Mouse (Mus musculus) midbrain, postnatal 0 days (tissue): Measurements from ENCODE around the gene Fam107a. TPM values are rescaled to one million over a fixed set of nuclear protein-coding genes. Genes with fewer than 3 reads are reported as not detected.

ENCODE experiments used
- ATAC-seq: fragments of 200-750 bp; cut with Nextera tagmentation; 2 replicates; pipeline ENCODE4 v1.8.0; 2017; ENCODE audit warnings: moderate number of reproducible peaks, mild to moderate bottlenecking, moderate TSS enrichment, moderate library complexity; ENCODE audit not compliant: low FRiP score
- DNase-seq: peaks from one replicate; pipeline ENCODE4 v3.0.0-alpha.2; 2015; ENCODE audit warnings: low spot score
- H3K27ac ChIP-seq: fragments of 300-500 bp; sonication (generic); 2 replicates; pipeline ENCODE4 v1.5.1; 2014; ENCODE audit warnings: low read depth, mild to moderate bottlenecking, low read length, mixed read lengths
- H3K27me3 ChIP-seq: fragments of 300-500 bp; sonication (generic); 2 replicates; pipeline ENCODE4 v1.6.1; 2014; ENCODE audit warnings: low read length, control low read depth, mixed read lengths; ENCODE audit not compliant: insufficient read depth
- H3K36me3 ChIP-seq: fragments of 300-500 bp; sonication (generic); 2 replicates; pipeline ENCODE4 v1.6.1; 2014; ENCODE audit warnings: low read length, control low read depth, mixed read lengths; ENCODE audit not compliant: insufficient read depth
- H3K4me1 ChIP-seq: fragments of 300-500 bp; sonication (generic); 2 replicates; pipeline ENCODE4 v1.6.1; 2014; ENCODE audit warnings: mild to moderate bottlenecking, control low read depth, antibody characterized with exemption, low read length, mixed read lengths; ENCODE audit not compliant: insufficient read depth
- H3K4me2 ChIP-seq: fragments of 300-500 bp; sonication (generic); 2 replicates; pipeline ENCODE4 v1.6.1; 2014; ENCODE audit warnings: low read depth, mild to moderate bottlenecking, low read length, mixed read lengths; ENCODE audit not compliant: poor library complexity, severe bottlenecking
- H3K4me3 ChIP-seq: fragments of 300-500 bp; sonication (generic); 2 replicates; pipeline ENCODE4 v1.5.1; 2014; ENCODE audit warnings: low read depth, mild to moderate bottlenecking, low read length, moderate library complexity
- H3K9ac ChIP-seq: fragments of 300-500 bp; sonication (generic); replicated peaks from 2 replicates; pipeline ENCODE4 v1.6.1; 2014; ENCODE audit warnings: mild to moderate bottlenecking, low read length, moderate library complexity, mixed read lengths; ENCODE audit not compliant: poor library complexity, severe bottlenecking
- H3K9me3 ChIP-seq: fragments of 300-500 bp; sonication (generic); 2 replicates; pipeline ENCODE4 v1.6.1; 2016; ENCODE audit warnings: low read length, control low read depth
- CTCF ChIP-seq: IDR thresholded peaks from 2 replicates; pipeline ENCODE4 v1.5.1; 2016; ENCODE audit warnings: antibody characterized with exemption, mild to moderate bottlenecking
- WGBS: fragments of 180-500 bp; shearing (Covaris S2); extraction: QIAGEN DNeasy Blood & Tissue Kit; methylation state at CpG from one replicate; pipeline ENCODE4 v1.1.7; 2014; 5-methylcytosine and 5-hydroxymethylcytosine counted together
- polyA plus RNA-seq: library from polyadenylated mRNA; unstranded; fragments of >200 nt; fragmentation: Nextera tagmentation; extraction: Ambion mirVana; gene quantifications from 2 replicates; pipeline ENCODE4 v1.2.1, GENCODE M21; 2015
- total RNA-seq: library from RNA; depleted of rRNA; stranded (reverse); fragments of >200 nt; gene quantifications from 2 replicates; pipeline ENCODE4 v1.2.3, GENCODE M21; 2014

The Fam107a gene
- total and polyA plus RNA-seq, 2 experiments from 2014 or later: 1.4 to 14.6 TPM

DNA sequence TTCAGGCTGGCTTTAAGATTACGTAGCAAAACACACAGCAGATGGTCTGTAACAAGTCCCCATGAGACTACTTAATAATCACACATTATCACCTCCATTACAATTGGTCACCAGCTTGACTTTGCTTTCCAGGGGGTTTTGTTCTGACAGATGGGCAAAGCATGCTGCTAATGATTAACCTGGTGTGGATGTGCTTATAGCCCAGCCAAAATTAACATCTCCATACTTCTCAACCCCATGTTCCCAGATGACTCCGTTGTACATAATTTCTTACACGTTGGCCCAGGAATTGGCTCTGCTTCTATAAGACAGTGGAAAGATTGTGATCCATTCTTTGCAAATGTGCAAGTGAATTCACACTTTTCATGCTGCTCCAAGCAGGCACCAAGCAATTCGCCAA lies 7.9 kb upstream of the Fam107a start:
- DNase-seq (no peak), ATAC-seq (no peak)
- H3K9ac ChIP-seq: no peak overlapping the region
- H3K36me3 ChIP-seq: no peaks in the 10 kb centered on the region
- H3K27ac ChIP-seq: no peak overlapping the region
- no peak overlapping the region for H3K4me2 ChIP-seq
- WGBS: 67% methylated on average over 4 of the region's 4 CpGs
- no peaks in the 10 kb centered on the region for H3K9me3 ChIP-seq
- no peaks in the 10 kb centered on the region for H3K27me3 ChIP-seq
- H3K4me3 ChIP-seq: no peak overlapping the region
- TF ChIP-seq CTCF: no peak
- H3K4me1 ChIP-seq: peaks cover 8% of the 10 kb centered on the region; the same call in 1 of the 2 replicates

DNA sequence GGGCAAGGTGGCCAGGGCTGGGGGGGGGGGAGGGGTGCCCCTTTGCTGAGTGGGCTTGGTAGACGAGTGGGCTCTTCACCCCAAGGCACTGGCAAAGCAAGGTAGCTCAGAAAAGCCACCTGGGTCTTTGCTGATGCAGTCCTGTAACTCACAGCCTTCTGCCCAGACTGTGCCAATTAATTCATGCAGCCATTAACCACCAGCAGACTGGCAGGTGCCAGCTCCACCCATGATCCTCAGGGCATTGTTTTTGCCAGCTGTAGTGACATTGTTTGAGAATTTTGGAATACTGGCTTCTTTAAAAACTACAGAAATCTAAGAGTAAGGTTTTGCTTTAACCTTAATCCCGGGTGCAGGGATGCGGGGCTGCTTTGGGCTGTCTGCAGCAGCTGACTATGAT lies 2.7 kb upstream of the Fam107a start:
- no peak for TF ChIP-seq CTCF
- H3K4me3 ChIP-seq: no peak overlapping the region
- ATAC-seq (no peak), DNase-seq (no peak)
- 77% methylated on average over 3 of the region's 3 CpGs for WGBS
- H3K9ac ChIP-seq: no peak overlapping the region
- H3K4me2 ChIP-seq: no peak overlapping the region
- H3K9me3 ChIP-seq: no peaks in the 10 kb centered on the region
- H3K4me1 ChIP-seq: peaks cover 5% of the 10 kb centered on the region; the same call in 1 of the 2 replicates
- H3K27me3 ChIP-seq: peaks cover 18% of the 10 kb centered on the region
- no peak overlapping the region for H3K27ac ChIP-seq
- H3K36me3 ChIP-seq: no peaks in the 10 kb centered on the region

GRCm38 (mm10) chr14:8316366-8317193 lies 1.2 kb downstream of the Fam107a start:
- peak overlapping the region; percentile 53 for H3K4me2 ChIP-seq
- WGBS: 3% methylated on average over 23 of the region's 23 CpGs
- H3K4me3 ChIP-seq: peak overlapping the region; percentile 31
- DNase-seq (no peak), ATAC-seq (no peak)
- H3K36me3 ChIP-seq: no peaks in the 10 kb centered on the region
- H3K4me1 ChIP-seq: peaks cover 5% of the 10 kb centered on the region; the same call in 1 of the 2 replicates
- H3K27ac ChIP-seq: no peak overlapping the region
- TF ChIP-seq CTCF: no peak
- H3K9me3 ChIP-seq: no peaks in the 10 kb centered on the region
- H3K27me3 ChIP-seq: peaks cover 21% of the 10 kb centered on the region
- no peak overlapping the region for H3K9ac ChIP-seq

- H3K27me3 ChIP-seq: peaks cover 21% of the 10 kb centered on the region
- no peaks in the 10 kb centered on the region for H3K9me3 ChIP-seq
- H3K9ac ChIP-seq: no peak overlapping the region
- no peak for TF ChIP-seq CTCF
- no peak overlapping the region for H3K27ac ChIP-seq
- H3K4me3 ChIP-seq: no peak overlapping the region
- no peak overlapping the region for H3K4me2 ChIP-seq
- H3K36me3 ChIP-seq: no peaks in the 10 kb centered on the region
- 83% methylated on average over 6 of the region's 6 CpGs for WGBS
- DNase-seq (no peak), ATAC-seq (no peak)
- H3K4me1 ChIP-seq: peaks cover 8% of the 10 kb centered on the region
Measured at GRCm38 (mm10) chr14:8315169-8315568, 2.7 kb downstream of the Fam107a start.

DNA sequence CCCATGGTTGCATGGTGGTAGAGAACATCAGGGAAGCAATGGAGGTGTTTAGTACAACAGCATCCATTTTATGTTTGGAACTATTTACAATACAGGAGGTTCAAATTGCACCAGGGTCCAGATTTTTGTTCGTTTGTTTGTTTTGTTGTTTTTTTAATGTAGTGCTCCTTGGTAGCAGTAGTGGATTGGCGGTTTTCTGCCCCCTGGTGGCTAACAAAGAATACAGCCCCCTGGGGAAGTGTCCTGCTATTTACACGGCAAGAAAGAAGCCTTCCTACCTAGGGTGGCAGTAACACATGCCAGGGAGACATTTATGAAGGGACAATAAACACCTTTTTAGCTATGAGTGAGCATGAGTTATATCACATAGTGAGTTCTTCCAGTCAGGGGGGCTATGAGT lies 3.3 kb downstream of the Fam107a start:
- Histone ChIP-seq H3K27me3 (peaks cover 21% of the 10 kb centered on the region), H3K4me3 (no peak overlapping the region), H3K4me2 (no peak overlapping the region), H3K36me3 (no peaks in the 10 kb centered on the region), H3K27ac (no peak overlapping the region), H3K9ac (no peak overlapping the region), H3K9me3 (no peaks in the 10 kb centered on the region), H3K4me1 (peaks cover 14% of the 10 kb centered on the region)
- DNase-seq (no peak), ATAC-seq (no peak)
- TF ChIP-seq CTCF: peak; percentile 59
- WGBS: 30% methylated on average over 3 of the region's 3 CpGs

- H3K4me3 ChIP-seq: no peak overlapping the region
- peak; percentile 31 for DNase-seq
Measured at GRCm38 (mm10) chr14:8313877-8314276, 3.9 kb downstream of the Fam107a start.

More at GRCm38 (mm10) chr14:8313877-8314276, 3.9 kb downstream of the Fam107a start:
- Histone ChIP-seq H3K36me3 (no peaks in the 10 kb centered on the region), H3K9ac (no peak overlapping the region), H3K4me1 (peaks cover 17% of the 10 kb centered on the region), H3K9me3 (no peaks in the 10 kb centered on the region), H3K4me2 (no peak overlapping the region), H3K27ac (no peak overlapping the region), H3K27me3 (peaks cover 21% of the 10 kb centered on the region)
- ATAC-seq: no peak
- WGBS: 32% methylated on average over 7 of the region's 7 CpGs
- no peak for TF ChIP-seq CTCF
